Mouse (Mus musculus) lung, embryonic 14.5 days (tissue): ENCODE data around the gene Ago1. TPM values are rescaled to one million over a fixed set of nuclear protein-coding genes. Genes with fewer than 3 reads are reported as not detected.

ENCODE experiments used
- ATAC-seq: fragments of 200-750 bp; cut with Nextera tagmentation; 2 replicates; pipeline ENCODE4 v1.8.0; 2017; ENCODE audit warnings: mild to moderate bottlenecking, moderate TSS enrichment, moderate library complexity; ENCODE audit not compliant: insufficient read depth
- DNase-seq: peaks from one replicate; pipeline ENCODE4 v3.0.0-alpha.2; 2015
- H3K27ac ChIP-seq: fragments of 300-500 bp; sonication (generic); 2 replicates; pipeline ENCODE4 v1.5.1; 2014; ENCODE audit warnings: low read depth, mild to moderate bottlenecking, moderate library complexity
- H3K27me3 ChIP-seq: fragments of 300-500 bp; sonication (generic); 2 replicates; pipeline ENCODE4 v1.6.1; 2014; ENCODE audit warnings: low read length, control low read depth; ENCODE audit not compliant: insufficient read depth
- H3K36me3 ChIP-seq: fragments of 300-500 bp; sonication (generic); 2 replicates; pipeline ENCODE4 v1.6.1; 2014; ENCODE audit warnings: control low read depth; ENCODE audit not compliant: insufficient read depth
- H3K4me1 ChIP-seq: fragments of 300-500 bp; sonication (generic); 2 replicates; pipeline ENCODE4 v1.6.1; 2014; ENCODE audit warnings: antibody characterized with exemption, control low read depth; ENCODE audit not compliant: insufficient read depth
- H3K4me2 ChIP-seq: fragments of 300-500 bp; sonication (generic); 2 replicates; pipeline ENCODE4 v1.6.1; 2014; ENCODE audit warnings: mild to moderate bottlenecking
- H3K4me3 ChIP-seq: fragments of 300-500 bp; sonication (generic); 2 replicates; pipeline ENCODE4 v1.5.1; 2014; ENCODE audit warnings: low read depth, low read length
- H3K9ac ChIP-seq: fragments of 300-500 bp; sonication (generic); 2 replicates; pipeline ENCODE4 v1.6.1; 2014
- H3K9me3 ChIP-seq: fragments of 300-500 bp; sonication (generic); 2 replicates; pipeline ENCODE4 v1.6.1; 2016; ENCODE audit warnings: low read depth, low read length, control low read depth
- CTCF ChIP-seq: IDR thresholded peaks from 2 replicates; pipeline ENCODE4 v1.5.1; 2016; ENCODE audit warnings: antibody characterized with exemption, low read depth
- WGBS: fragments of 180-500 bp; shearing (Covaris S2); extraction: QIAGEN DNeasy Blood & Tissue Kit; methylation state at CpG from one replicate; pipeline ENCODE4 v1.1.7; 2014; 5-methylcytosine and 5-hydroxymethylcytosine counted together
- polyA plus RNA-seq: library from polyadenylated mRNA; unstranded; fragments of >200 nt; fragmentation: Nextera tagmentation; extraction: Ambion mirVana; gene quantifications from 2 replicates; pipeline ENCODE4 v1.2.1, GENCODE M21; 2014

Gene Ago1
- polyA plus RNA-seq, 1 experiment from 2014 or later = 10.7 TPM

- WGBS = 49% methylated on average over 5 of the region's 5 CpGs
- DNase-seq (no peak), ATAC-seq (no peak)
- no peak overlapping the region for H3K9ac ChIP-seq
- H3K27ac ChIP-seq = no peak overlapping the region
- no peak for TF ChIP-seq CTCF
- no peaks in the 10 kb centered on the region for H3K27me3 ChIP-seq
- H3K4me2 ChIP-seq = no peak overlapping the region
- H3K36me3 ChIP-seq = no peaks in the 10 kb centered on the region
- no peak overlapping the region for H3K4me3 ChIP-seq
- H3K4me1 ChIP-seq = peaks cover 4% of the 10 kb centered on the region; the same call in 1 of the 2 replicates
- no peaks in the 10 kb centered on the region for H3K9me3 ChIP-seq
These were observed 23.6 kb upstream of the Ago1 start for GRCm38 (mm10) chr4:126491977-126492376.

GRCm38 (mm10) chr4:126490726-126491125 is 22.3 kb upstream of the Ago1 start:
- no peak overlapping the region for H3K4me3 ChIP-seq
- no peaks in the 10 kb centered on the region for H3K9me3 ChIP-seq
- no peak for DNase-seq
- no peak for ATAC-seq
- no peak for TF ChIP-seq CTCF
- H3K9ac ChIP-seq = no peak overlapping the region
- no peaks in the 10 kb centered on the region for H3K36me3 ChIP-seq
- no peaks in the 10 kb centered on the region for H3K27me3 ChIP-seq
- H3K4me2 ChIP-seq = no peak overlapping the region
- H3K4me1 ChIP-seq = no peaks in the 10 kb centered on the region; the same call in 1 of the 2 replicates
- no peak overlapping the region for H3K27ac ChIP-seq
- 69% methylated on average over 12 of the region's 12 CpGs for WGBS

GRCm38 (mm10) chr4:126489811-126490210 is 21.4 kb upstream of the Ago1 start:
- no peak overlapping the region for H3K27ac ChIP-seq
- DNase-seq = no peak
- H3K36me3 ChIP-seq = no peaks in the 10 kb centered on the region
- H3K9ac ChIP-seq = no peak overlapping the region
- H3K27me3 ChIP-seq = no peaks in the 10 kb centered on the region
- no peak overlapping the region for H3K4me3 ChIP-seq
- TF ChIP-seq CTCF = no peak
- H3K9me3 ChIP-seq = no peaks in the 10 kb centered on the region
- no peaks in the 10 kb centered on the region; the same call in 1 of the 2 replicates for H3K4me1 ChIP-seq
- ATAC-seq = no peak
- 80% methylated on average over 5 of the region's 5 CpGs for WGBS
- no peak overlapping the region for H3K4me2 ChIP-seq

- WGBS = 74% methylated on average over 1 of the region's 1 CpGs
- ATAC-seq = no peak
- DNase-seq = no peak
These were observed 17.8 kb upstream of the Ago1 start for GRCm38 (mm10) chr4:126486217-126486616.

GRCm38 (mm10) chr4:126485065-126485464 is 16.7 kb upstream of the Ago1 start:
- no peaks in the 10 kb centered on the region for H3K9me3 ChIP-seq
- WGBS = 68% methylated on average over 2 of the region's 2 CpGs
- H3K27me3 ChIP-seq = no peaks in the 10 kb centered on the region
- no peak overlapping the region for H3K4me2 ChIP-seq
- no peaks in the 10 kb centered on the region for H3K4me1 ChIP-seq
- no peaks in the 10 kb centered on the region for H3K36me3 ChIP-seq
- TF ChIP-seq CTCF = no peak
- ATAC-seq = no peak
- DNase-seq = no peak
- H3K9ac ChIP-seq = no peak overlapping the region
- no peak overlapping the region for H3K27ac ChIP-seq
- H3K4me3 ChIP-seq = no peak overlapping the region

More at GRCm38 (mm10) chr4:126486217-126486616, 17.8 kb upstream of the Ago1 start:
- TF ChIP-seq CTCF = no peak
- no peaks in the 10 kb centered on the region for H3K9me3 ChIP-seq
- H3K36me3 ChIP-seq = no peaks in the 10 kb centered on the region
- no peak overlapping the region for H3K9ac ChIP-seq
- no peak overlapping the region for H3K27ac ChIP-seq
- no peak overlapping the region for H3K4me3 ChIP-seq
- H3K4me1 ChIP-seq = no peaks in the 10 kb centered on the region
- H3K27me3 ChIP-seq = no peaks in the 10 kb centered on the region
- H3K4me2 ChIP-seq = no peak overlapping the region

- ATAC-seq (no peak), DNase-seq (no peak)
- Histone ChIP-seq H3K27me3 (no peaks in the 10 kb centered on the region), H3K9me3 (no peaks in the 10 kb centered on the region), H3K4me2 (no peak overlapping the region), H3K36me3 (no peaks in the 10 kb centered on the region), H3K4me1 (no peaks in the 10 kb centered on the region), H3K9ac (no peak overlapping the region), H3K4me3 (no peak overlapping the region), H3K27ac (no peak overlapping the region)
- 74% methylated on average over 3 of the region's 3 CpGs for WGBS
- TF ChIP-seq CTCF = no peak
These were observed 15.5 kb upstream of the Ago1 start for GRCm38 (mm10) chr4:126483874-126484273.

GRCm38 (mm10) chr4:126482951-126483350 is 14.6 kb upstream of the Ago1 start:
- no peak for TF ChIP-seq CTCF
- Histone ChIP-seq H3K4me1 (no peaks in the 10 kb centered on the region), H3K36me3 (no peaks in the 10 kb centered on the region), H3K4me2 (no peak overlapping the region), H3K27me3 (no peaks in the 10 kb centered on the region), H3K4me3 (no peak overlapping the region), H3K9ac (no peak overlapping the region), H3K9me3 (no peaks in the 10 kb centered on the region), H3K27ac (no peak overlapping the region)
- WGBS = 72% methylated on average over 12 of the region's 12 CpGs
- no peak for ATAC-seq
- no peak for DNase-seq

GRCm38 (mm10) chr4:126481461-126481860 is 13.1 kb upstream of the Ago1 start:
- H3K4me2 ChIP-seq = no peak overlapping the region
- no peaks in the 10 kb centered on the region for H3K36me3 ChIP-seq
- H3K27me3 ChIP-seq = no peaks in the 10 kb centered on the region
- no peaks in the 10 kb centered on the region for H3K4me1 ChIP-seq
- no peaks in the 10 kb centered on the region for H3K9me3 ChIP-seq
- ATAC-seq (no peak), DNase-seq (no peak)
- TF ChIP-seq CTCF = no peak
- H3K4me3 ChIP-seq = no peak overlapping the region
- no peak overlapping the region for H3K9ac ChIP-seq
- no peak overlapping the region for H3K27ac ChIP-seq
- WGBS = 81% methylated on average over 5 of the region's 5 CpGs
